Mouse (Mus musculus): ENCODE data around the gene Cyp2d9. TPM values are rescaled to one million over a fixed set of nuclear protein-coding genes. Genes with fewer than 3 reads are reported as not detected.
"Not testable (repeated sequence)": the region's sequence is repeated elsewhere in the genome, so short reads cannot be mapped to it uniquely, and the experiment has no call there.

Gene Cyp2d9
- polyA plus RNA-seq, 3 experiments from 2014 or later: not detected

DNA sequence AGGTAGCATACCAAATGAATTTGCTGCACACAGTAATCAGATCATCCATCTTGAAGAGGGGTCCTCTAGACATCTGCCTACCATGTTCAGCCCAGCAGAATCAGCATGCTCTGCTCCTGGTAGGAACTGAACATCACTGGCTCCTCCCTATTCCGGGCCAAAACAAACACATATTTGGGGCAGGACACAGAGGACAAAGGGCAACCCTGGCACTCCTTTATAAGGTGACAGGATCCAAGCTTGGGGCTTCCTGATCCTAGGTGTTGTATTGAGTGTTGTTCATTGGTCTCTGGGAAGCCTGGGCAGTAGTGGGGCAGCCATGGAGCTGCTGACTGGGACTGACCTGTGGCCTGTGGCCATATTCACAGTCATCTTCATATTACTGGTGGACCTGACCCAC lies 18.9 kb downstream of the Cyp2d9 start:
- ATAC-seq: not testable (repeated sequence)

DNA sequence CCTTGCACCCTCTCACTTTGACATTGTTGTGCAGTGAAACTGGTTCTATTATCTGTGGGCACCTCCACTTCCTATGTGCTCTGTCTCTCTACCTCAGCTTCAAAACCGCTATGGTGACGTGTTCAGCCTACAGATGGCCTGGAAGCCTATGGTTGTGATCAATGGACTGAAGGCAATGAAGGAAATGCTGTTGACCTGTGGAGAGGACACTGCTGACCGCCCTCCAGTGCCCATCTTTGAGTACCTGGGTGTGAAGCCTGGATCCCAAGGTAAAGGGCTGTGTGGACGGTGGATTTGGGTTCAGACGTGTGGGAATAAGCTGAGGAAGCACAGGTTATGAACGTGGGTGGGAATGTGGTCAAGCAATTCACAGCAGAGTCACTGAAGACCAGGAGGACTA lies 20.3 kb downstream of the Cyp2d9 start:
- ATAC-seq: not testable (repeated sequence)

DNA sequence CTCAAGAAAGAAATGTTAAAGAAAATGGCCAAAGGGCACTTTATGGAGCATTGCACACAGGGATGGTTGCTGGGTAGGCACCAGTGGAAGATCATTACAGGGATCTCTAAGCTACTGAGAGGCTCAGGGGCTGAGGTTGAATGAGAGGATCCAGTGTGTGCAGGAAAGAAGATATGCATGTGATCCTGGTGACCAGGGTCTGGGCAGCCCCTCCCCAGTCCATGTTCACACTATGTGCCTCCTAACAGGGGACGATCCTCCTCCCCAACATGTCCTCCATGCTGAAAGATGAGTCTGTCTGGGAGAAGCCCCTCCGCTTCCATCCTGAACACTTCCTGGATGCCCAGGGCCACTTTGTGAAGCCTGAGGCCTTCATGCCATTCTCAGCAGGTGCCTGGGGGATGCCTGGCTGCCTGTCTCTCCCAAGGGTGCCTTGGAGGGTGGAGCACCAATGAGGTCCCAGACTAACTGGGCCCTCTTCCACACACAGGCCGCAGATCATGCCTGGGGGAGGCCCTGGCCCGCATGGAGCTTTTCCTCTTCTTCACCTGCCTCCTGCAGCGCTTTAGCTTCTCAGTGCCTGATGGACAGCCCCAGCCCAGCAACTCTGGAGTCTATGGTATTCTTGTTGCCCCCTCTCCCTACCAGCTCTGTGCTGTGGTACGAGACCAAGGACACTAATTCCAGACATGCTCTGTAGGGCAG lies 23.0 kb downstream of the Cyp2d9 start:
- not testable (repeated sequence) for ATAC-seq

DNA sequence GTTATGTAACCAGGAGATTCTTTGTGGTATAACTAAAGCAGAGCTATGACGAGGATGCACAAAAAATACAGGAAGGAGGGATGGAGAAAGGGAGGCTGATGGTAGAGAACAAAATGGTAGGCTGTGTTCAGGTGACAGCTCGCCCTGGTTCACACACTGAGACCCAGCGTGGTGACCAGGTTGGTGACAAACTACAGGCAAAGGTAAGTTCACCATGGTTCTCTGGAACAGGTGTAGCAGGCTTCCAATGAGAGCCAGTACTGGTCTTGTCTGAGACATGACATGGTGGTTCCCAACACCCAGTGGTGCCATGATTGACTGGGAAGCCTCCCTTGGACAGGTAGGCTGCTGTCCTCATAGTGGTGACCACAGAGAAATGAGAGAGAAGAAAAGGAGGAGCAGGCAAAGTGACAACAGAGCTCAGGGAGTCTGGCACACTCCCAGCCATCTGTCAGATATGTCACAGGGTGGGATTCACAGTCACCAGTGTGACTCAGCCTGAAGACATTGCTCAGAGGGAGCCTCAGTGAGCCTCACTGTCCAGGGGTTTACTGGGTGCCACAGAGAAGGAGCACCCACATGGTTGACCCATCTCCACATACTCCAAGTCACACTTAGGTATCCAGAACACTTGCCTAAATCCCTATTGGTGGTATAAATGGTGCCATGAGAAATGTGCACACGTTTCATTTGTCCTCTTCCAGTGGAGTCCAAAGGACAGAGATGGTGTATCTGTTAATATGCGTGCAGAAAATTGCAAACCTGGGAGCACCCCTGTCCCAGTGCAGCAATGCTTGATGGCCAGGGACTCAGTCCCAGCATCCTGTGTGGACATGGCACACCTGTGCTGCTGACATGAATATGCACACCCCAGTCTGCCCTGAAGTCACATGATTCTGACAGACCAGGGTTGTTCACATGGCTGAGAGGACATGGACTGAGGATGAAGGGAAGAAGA lies 24.1 kb downstream of the Cyp2d9 start:
- no peak for ATAC-seq

DNA sequence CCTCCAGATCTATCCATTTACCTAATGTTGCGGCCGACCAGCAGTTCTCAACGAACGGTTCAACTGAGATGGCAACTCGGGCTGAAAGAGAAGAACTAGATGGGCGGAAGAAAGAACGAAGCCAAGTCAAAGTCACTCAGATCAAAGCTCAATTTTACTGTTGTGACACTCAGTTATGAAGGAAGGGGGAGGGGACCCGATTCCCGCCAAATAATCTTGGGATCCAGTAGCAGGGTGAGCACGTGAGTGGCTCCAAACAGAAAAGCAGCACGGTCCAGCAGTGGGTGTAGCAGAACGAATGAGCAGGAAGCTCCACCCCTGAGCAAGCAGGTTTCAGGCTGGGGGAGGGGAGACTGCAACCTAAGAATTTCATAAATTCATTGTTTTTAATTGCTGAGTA lies 26.0 kb downstream of the Cyp2d9 start:
- ATAC-seq: not testable (repeated sequence)

DNA sequence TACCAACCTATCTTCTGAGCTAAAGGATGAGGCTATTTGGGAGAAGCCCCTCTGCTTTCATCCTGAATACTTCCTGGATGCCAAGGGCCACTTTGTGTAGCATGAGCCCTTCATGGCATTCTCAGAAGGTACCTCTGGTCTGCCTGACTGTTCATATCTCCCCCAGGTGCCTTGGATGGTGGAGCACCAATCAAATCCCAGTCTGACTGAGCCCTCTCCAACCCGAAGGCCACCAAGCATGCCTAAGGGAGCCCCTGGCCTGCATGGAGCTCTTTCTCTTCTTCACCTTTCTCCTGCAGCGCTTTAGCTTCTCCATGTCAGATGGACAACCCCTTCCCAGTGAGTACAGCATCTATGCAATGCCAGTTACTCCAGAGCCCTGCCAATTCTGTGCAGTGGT lies 31.5 kb downstream of the Cyp2d9 start:
- no peak for ATAC-seq

DNA sequence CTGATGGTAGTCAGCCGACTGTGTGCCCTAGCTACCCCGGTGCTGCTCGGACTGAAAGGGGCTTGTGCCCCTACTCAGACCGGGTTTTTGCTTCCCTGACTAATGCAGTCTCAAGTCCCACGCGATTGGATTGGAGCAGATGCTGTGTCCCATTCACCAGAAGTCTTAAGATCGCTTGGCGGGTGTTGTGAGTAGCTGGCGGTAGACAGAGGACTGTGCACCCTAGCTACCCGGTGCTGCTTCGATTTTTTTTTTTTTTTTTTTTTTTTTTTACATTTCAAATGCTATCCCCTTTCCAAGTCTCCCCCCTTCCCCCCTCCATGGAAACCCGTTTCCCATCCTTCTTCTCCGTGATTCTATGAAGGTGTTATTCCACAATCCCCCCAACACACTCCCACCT lies 61.0 kb downstream of the Cyp2d9 start:
- ATAC-seq: not testable (repeated sequence)

Other genes starting within 250 kb of the Cyp2d9 start
- not detected for gene Shisa8, start 220.6 kb upstream of the Cyp2d9 start, polyA plus RNA-seq (2017; shearing (Covaris generic))
- gene Tnfrsf13c, start 209.1 kb upstream of the Cyp2d9 start, polyA plus RNA-seq (2017; shearing (Covaris generic)): 1 to 10 TPM; 2.3 to 7.1 (median 4.8) TPM
- 10 to 100 TPM in 2 of 3 experiments, 1 to 10 TPM in 1; 6.0 to 56.1 (median 12.3) TPM for gene Cenpm, start 188.7 kb upstream of the Cyp2d9 start, polyA plus RNA-seq (2017; shearing (Covaris generic))
- gene 1500009C09Rik, start 181.0 kb upstream of the Cyp2d9 start, polyA plus RNA-seq (2017; shearing (Covaris generic)): not detected
- not detected for gene Sept3, start 158.5 kb upstream of the Cyp2d9 start, polyA plus RNA-seq (2017; shearing (Covaris generic))
- not detected for gene Wbp2nl, start 134.5 kb upstream of the Cyp2d9 start, polyA plus RNA-seq (2017; shearing (Covaris generic))
- 10 to 100 TPM; 40.7 to 74.7 (median 50.9) TPM for gene Naga, start 94.5 kb upstream of the Cyp2d9 start, polyA plus RNA-seq (2017; shearing (Covaris generic))
- gene Pheta2, start 94.5 kb upstream of the Cyp2d9 start, polyA plus RNA-seq (2017; shearing (Covaris generic)): 1 to 10 TPM; 2.7 to 5.1 (median 4.0) TPM
- 100 to 1,000 TPM; 101 to 149 (median 103) TPM for gene Smdt1, start 94.5 kb upstream of the Cyp2d9 start, polyA plus RNA-seq (2017; shearing (Covaris generic))
- gene Ndufa6, start 79.1 kb upstream of the Cyp2d9 start, polyA plus RNA-seq (2017; shearing (Covaris generic)): 100 to 1,000 TPM; 393 to 568 (median 531) TPM
- 1 to 10 TPM in 2 of 3 experiments, not detected in 1; 2.6 to 3.5 TPM for gene Cyp2d22, start 53.2 kb upstream of the Cyp2d9 start, polyA plus RNA-seq (2017; shearing (Covaris generic))
- not detected for gene Cyp2d11, start 39.4 kb upstream of the Cyp2d9 start, polyA plus RNA-seq (2017; shearing (Covaris generic))
- gene Cyp2d10, start 26.2 kb upstream of the Cyp2d9 start, polyA plus RNA-seq (2017; shearing (Covaris generic)): not detected
- not detected for gene Cyp2d12, start 121.6 kb downstream of the Cyp2d9 start, polyA plus RNA-seq (2017; shearing (Covaris generic))
- not detected for gene Cyp2d34, start 187.5 kb downstream of the Cyp2d9 start, polyA plus RNA-seq (2017; shearing (Covaris generic))

Data from inflammation-experienced regulatory T-cells, adult 6 months (primary cell).